Mouse (Mus musculus): ENCODE measurements at regions not wholly inside any gene's neighbourhood (a gene's known extent, or its start where the extent isn't known, plus 50 kb on each side); places are given as distances from the start of the nearest gene placed in this dataset.

GRCm38 (mm10) chr13:116795041-116795440 is 230.3 kb downstream of the Parp8 start:
- DNase-seq (ENCODE audit: low read depth, low spot score) = no peak

- no peak for DNase-seq (ENCODE audit: low read depth, low spot score)
Measured at GRCm38 (mm10) chr13:116781616-116782015, 243.7 kb downstream of the Parp8 start.

DNA sequence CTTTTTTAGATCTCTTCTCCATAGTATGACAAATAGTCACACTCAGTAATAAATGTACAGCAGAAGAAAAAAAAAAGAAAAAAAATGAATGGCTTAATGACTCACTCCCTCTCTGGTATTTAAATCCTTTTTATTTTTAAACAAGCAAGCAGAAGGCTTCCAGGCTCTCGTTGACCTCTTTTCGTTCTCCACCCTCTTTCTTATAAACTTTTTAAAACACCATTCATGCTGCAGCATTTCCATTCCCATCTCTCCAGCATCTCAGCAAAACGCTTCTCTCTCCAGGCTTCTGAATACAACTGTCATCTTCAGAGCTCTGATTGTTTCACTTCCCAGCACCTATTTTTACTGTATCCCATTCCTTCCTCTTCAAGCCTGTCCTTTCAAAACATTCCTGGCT is 259.8 kb downstream of the Parp8 start:
- DNase-seq (ENCODE audit: low read depth, low spot score) = peak; percentile 26

- no peak for DNase-seq (ENCODE audit: low read depth, low spot score)
Measured at GRCm38 (mm10) chr13:116759912-116760311, 265.4 kb downstream of the Parp8 start.

GRCm38 (mm10) chr13:116740825-116741224 is 284.5 kb downstream of the Parp8 start:
- DNase-seq (ENCODE audit: low read depth, low spot score) = peak; percentile 51

GRCm38 (mm10) chr13:116723361-116724153 is 301.8 kb downstream of the Parp8 start:
- DNase-seq (ENCODE audit: low read depth, low spot score) = no peak

GRCm38 (mm10) chr13:116714809-116715208 is 310.5 kb downstream of the Parp8 start:
- peak; percentile 73 for DNase-seq (ENCODE audit: low read depth, low spot score)

- peak; percentile 93 for DNase-seq (ENCODE audit: low read depth, low spot score)
Measured at GRCm38 (mm10) chr13:116711866-116712593, 313.3 kb downstream of the Parp8 start.

GRCm38 (mm10) chr13:116711148-116711865 is 314.0 kb downstream of the Parp8 start:
- no peak for DNase-seq (ENCODE audit: low read depth, low spot score)

GRCm38 (mm10) chr13:116709671-116710070 is 315.7 kb downstream of the Parp8 start:
- DNase-seq (ENCODE audit: low read depth, low spot score) = no peak

DNA sequence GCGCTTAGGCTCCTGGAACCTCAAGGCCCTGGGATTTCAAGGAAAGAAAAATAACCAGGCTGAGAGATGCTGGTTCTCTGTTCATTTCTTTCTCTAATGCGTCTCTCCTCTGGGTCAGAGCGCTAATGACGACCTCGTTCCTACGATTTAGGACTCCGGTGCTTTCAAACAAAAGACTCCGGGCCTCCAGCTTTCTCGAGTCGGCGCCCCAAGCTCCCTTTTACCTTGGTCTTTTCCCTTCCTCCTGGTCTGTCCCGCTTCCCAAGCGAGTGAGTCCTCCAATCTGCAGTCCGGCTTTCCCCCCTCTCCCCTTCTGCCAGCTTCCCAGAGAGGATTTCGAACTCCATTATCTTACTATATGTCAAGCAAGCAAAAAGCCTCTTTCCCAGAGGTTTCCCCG is 316.5 kb downstream of the Parp8 start:
- no peak for DNase-seq (ENCODE audit: low read depth, low spot score)

DNA sequence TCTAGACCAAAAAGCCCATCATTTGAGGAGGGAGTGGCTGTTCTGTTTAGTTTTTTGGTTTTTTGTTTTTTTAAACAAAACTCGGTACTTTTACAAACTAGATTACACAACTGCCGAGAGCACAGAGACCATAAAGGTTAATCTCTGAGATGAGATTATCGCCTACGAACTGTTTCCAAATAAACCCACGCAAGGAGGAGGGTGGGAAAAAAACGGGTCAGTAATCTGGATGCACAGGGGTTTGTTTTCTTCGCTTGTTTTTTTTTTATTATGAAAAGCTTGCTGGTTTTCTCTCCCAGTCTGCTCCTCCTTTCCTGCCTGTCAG is 316.9 kb downstream of the Parp8 start:
- DNase-seq (ENCODE audit: low read depth, low spot score) = no peak

- DNase-seq (ENCODE audit: low read depth, low spot score) = no peak
Measured at GRCm38 (mm10) chr13:116707621-116708455, 317.5 kb downstream of the Parp8 start.

DNA sequence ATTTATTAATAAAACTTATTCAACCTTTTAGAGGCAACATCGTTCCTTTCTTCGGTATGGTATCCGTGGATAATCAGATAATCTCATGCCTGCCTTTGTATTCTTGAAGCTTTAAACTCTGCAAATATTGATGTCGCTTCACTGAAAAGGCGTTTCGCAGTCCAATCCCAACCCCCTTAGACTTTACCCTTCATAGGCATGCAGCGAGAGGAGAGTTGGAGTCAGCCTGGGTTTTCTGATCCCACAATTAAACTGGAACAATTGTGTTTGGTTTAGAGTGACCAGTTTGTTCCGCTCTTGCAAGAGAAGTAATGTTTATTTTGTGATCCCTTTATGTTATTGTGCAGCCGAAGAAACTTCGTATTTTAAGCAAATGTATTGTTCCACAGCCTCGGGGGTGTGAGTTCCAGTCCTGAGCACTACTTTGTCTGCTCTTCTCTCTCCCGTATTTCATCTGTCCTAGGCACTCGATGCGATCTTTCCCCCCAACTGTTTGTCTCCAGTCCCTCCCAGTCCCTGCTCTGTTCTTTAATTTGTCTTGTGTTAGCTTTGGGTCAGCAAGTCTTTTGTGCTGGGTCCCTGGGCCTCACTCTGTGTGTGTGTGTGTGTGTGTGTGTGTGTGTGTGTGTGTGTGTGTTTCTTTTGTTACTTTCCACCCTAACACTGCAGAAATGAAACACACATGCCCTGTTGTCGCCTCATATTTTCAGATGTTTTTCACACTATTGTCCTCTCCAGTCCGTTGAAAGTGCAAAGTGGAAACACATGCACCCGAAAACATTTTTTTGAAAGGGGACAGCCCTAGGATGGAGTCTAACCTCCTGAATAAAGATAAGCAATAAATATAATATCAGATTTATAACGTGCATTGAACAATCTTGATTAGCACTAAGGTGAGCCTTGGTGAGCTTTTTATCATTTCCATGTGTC is 318.7 kb downstream of the Parp8 start:
- DNase-seq (ENCODE audit: low read depth, low spot score) = no peak

DNA sequence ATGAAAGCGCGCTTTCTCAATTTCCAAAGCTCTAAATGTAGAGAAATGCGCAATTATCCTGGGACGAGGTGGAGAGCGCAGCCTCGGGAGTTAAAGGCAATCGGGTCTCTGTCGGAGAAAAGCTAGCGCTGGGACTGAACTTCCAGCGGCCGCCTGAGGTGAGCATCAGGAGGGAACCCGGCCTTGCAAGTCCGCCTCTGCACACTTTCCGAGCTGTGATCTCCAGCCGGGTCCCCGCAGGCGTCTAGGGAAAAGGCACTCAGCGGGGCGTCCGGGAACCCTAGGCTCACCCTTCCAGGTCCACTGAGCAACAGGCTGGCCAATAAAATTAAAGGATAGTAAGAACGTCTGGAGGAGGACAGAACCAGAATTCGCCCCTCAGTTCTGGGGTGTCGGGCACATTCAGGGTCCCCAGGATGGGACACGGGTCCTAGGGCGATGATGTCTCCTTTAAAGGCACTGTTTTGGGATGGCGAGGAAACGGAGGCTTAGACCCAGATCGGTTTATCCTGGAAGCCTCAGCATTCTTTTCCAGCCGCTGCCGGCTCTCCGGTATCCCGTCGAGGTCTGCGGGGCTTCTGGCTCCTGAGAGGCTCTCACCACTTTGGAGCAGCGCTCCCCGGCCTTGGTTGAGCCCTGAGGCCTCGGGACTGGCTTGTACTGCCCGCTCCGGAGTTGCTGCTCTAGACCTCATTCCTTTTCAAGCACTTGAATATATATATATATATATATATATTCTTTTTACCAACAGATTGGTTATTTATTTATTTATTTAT is 319.5 kb downstream of the Parp8 start:
- DNase-seq (ENCODE audit: low read depth, low spot score) = no peak

- DNase-seq (ENCODE audit: low read depth, low spot score) = no peak
Measured at GRCm38 (mm10) chr13:116688714-116689113, 336.6 kb downstream of the Parp8 start.

All from 3T3-L1 (cell line).